Mouse (Mus musculus): ENCODE data around the gene Abcg1.

DNA sequence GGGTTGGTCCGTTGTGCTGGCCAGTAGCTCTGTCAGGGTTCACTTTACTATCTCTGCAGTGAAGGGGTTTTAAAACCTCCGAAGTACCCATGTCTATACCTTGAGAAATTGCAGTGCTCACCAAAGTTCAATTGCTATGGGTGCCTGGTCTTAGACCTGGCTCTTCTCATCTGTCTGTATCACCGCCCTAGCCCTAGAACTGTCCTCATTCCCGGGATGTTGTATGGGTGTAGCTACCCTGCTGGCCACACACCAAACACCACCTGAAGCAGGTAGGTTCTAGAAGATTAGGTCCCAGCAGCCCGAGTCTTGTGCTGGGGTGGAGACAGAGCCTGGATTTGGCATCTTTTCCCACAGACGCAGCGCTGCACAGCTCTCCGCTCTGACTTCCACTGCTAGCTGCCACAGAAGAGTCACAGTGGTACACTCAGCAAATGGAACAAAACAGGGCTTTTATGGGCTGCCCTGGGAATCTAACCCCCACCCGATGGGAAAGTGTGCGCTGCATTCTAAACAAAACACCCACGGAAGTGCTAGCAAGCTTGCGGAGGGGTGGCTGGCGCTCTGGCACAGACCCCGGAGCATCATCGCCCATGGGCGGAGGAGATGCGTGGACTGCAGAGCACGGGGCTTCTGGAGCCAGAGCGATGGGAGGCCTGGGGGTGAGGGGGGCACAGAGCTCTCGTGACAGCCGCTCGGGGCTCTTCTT is 21.2 kb upstream of the Abcg1 start:
- no peak for TF ChIP-seq CTCF (IDR thresholded peaks at IDR 0.05; ENCODE audit: low read depth, low read length)
- TF ChIP-seq POLR2A (IDR thresholded peaks at IDR 0.05; ENCODE audit: extremely low read depth, insufficient read depth, low read length): no peak
